Mouse (Mus musculus) limb, embryonic 15.5 days (tissue): ENCODE measurements around the gene Mycbpap. TPM values are rescaled to one million over a fixed set of nuclear protein-coding genes. Genes with fewer than 3 reads are reported as not detected.

Source experiments
- ATAC-seq: fragments of 200-750 bp; cut with Nextera tagmentation; 2 replicates; pipeline ENCODE4 v1.8.0; 2017; ENCODE audit warnings: low read depth, moderate TSS enrichment; ENCODE audit not compliant: insufficient number of reproducible peaks, low FRiP score, low TSS enrichment
- H3K27ac ChIP-seq: fragments of 300-500 bp; sonication (generic); 2 replicates; pipeline ENCODE4 v1.5.1; 2015; ENCODE audit warnings: moderate library complexity, mild to moderate bottlenecking, inconsistent platforms
- H3K27me3 ChIP-seq: fragments of 300-500 bp; sonication (generic); 2 replicates; pipeline ENCODE4 v1.6.1; 2015; ENCODE audit warnings: inconsistent platforms
- H3K36me3 ChIP-seq: fragments of 300-500 bp; sonication (generic); 2 replicates; pipeline ENCODE4 v1.6.1; 2015; ENCODE audit warnings: inconsistent platforms
- H3K4me1 ChIP-seq: fragments of 300-500 bp; sonication (generic); 2 replicates; pipeline ENCODE4 v1.6.1; 2015; ENCODE audit warnings: inconsistent platforms
- H3K4me2 ChIP-seq: fragments of 300-500 bp; sonication (generic); 2 replicates; pipeline ENCODE4 v1.6.1; 2015; ENCODE audit warnings: mild to moderate bottlenecking, inconsistent platforms
- H3K4me3 ChIP-seq: fragments of 300-500 bp; sonication (generic); 2 replicates; pipeline ENCODE4 v1.5.1; 2015; ENCODE audit warnings: mild to moderate bottlenecking, inconsistent platforms
- H3K9ac ChIP-seq: fragments of 300-500 bp; sonication (generic); 2 replicates; pipeline ENCODE4 v1.6.1; 2015; ENCODE audit warnings: inconsistent platforms
- H3K9me3 ChIP-seq: fragments of 300-500 bp; sonication (generic); 2 replicates; pipeline ENCODE4 v1.6.1; 2016; ENCODE audit warnings: inconsistent platforms
- WGBS: fragments of 180-500 bp; shearing (Covaris S2); methylation state at CpG from one replicate; pipeline ENCODE4 v1.1.7; 2015; 5-methylcytosine and 5-hydroxymethylcytosine counted together
- polyA plus RNA-seq: library from polyadenylated mRNA; unstranded; fragments of >200 nt; fragmentation: Nextera tagmentation; extraction: Ambion mirVana; gene quantifications from 2 replicates; pipeline ENCODE4 v1.2.1, GENCODE M21; 2015

Mycbpap gene
- polyA plus RNA-seq, 1 experiment from 2014 or later, result 1.5 TPM

DNA sequence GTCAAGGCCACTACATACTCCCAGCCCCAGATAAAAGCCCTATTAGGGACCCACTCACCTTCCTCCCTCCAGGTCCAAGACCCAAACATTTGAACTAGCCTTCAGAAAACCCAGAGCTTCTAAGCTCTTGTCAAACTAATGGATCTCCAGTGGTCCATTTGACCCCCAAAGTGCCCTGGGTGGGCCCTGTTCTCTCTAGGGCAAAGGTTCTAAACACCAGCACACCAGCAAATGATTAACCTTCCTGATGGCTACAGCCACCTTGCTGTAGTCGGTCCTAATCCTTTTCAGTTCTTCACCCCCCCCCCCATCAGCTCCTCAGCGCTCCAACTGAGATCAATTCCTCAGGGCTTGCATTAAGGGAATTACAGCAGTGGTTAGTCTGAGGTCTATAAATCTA, 57.4 kb downstream of the Mycbpap start:
- H3K9ac ChIP-seq, result no peak overlapping the region
- H3K27ac ChIP-seq, result no peak overlapping the region
- no peak for ATAC-seq
- H3K27me3 ChIP-seq, result no peaks in the 10 kb centered on the region
- H3K4me2 ChIP-seq, result no peak overlapping the region
- peaks cover 40% of the 10 kb centered on the region for H3K36me3 ChIP-seq
- H3K4me1 ChIP-seq, result peaks cover 55% of the 10 kb centered on the region
- no peaks in the 10 kb centered on the region for H3K9me3 ChIP-seq
- H3K4me3 ChIP-seq, result no peak overlapping the region
- 17% methylated on average over 2 of the region's 2 CpGs for WGBS

DNA sequence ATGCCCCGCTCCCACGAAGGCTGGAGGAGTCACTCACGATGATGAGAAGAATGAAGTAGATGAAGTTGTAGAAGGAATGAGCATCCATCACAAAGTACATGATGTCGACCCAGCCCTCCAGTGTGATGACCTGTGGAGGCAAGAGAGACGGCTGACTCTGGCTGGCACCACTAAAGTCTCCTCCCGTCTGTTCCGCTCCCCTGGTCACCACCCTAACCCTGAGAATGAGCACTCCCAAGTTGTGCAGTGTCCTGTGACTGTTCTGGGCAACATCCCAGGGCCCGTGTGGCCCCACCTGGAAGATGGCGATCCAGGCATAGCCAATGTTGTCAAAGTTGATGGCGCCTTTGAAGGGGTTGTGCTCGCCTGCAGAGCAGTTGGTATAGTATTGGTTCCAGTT, 59.7 kb downstream of the Mycbpap start:
- Histone ChIP-seq H3K27ac (no peak overlapping the region), H3K4me2 (no peak overlapping the region), H3K27me3 (no peaks in the 10 kb centered on the region), H3K4me1 (peaks cover 41% of the 10 kb centered on the region), H3K9me3 (no peaks in the 10 kb centered on the region), H3K36me3 (peaks cover 60% of the 10 kb centered on the region), H3K9ac (no peak overlapping the region), H3K4me3 (no peak overlapping the region)
- WGBS, result 91% methylated on average over 11 of the region's 11 CpGs
- ATAC-seq, result no peak

DNA sequence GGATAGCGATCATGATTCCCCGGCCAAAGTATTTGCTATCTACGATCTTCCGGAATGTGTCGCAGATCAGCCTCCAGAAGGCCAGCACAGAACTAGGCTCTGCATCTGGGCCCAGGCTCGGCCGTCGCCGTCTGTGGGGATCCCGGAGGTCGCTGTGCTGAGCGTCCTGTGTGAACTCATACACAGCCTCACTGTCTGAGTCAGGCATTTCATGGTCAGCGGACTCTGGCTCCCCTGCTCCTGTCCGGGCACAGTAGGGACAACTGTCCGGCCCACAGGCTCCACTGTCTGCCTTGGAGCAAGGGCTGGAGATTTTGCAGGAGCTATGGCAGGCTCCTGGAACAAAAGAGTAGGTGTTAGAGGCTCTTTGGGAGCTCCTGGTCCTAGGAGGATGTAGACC, 64.5 kb downstream of the Mycbpap start:
- Histone ChIP-seq H3K36me3 (peaks cover 77% of the 10 kb centered on the region), H3K27me3 (no peaks in the 10 kb centered on the region), H3K4me2 (no peak overlapping the region), H3K4me3 (no peak overlapping the region), H3K9me3 (no peaks in the 10 kb centered on the region), H3K9ac (no peak overlapping the region), H3K4me1 (peaks cover 30% of the 10 kb centered on the region), H3K27ac (no peak overlapping the region)
- no peak for ATAC-seq
- WGBS, result 87% methylated on average over 15 of the region's 15 CpGs

- 67% methylated on average over 3 of the region's 3 CpGs for WGBS
- no peak overlapping the region for H3K9ac ChIP-seq
- H3K27ac ChIP-seq, result no peak overlapping the region
- ATAC-seq, result no peak
- H3K36me3 ChIP-seq, result peaks cover 71% of the 10 kb centered on the region
- H3K27me3 ChIP-seq, result no peaks in the 10 kb centered on the region
- no peaks in the 10 kb centered on the region for H3K9me3 ChIP-seq
- H3K4me3 ChIP-seq, result no peak overlapping the region
- H3K4me1 ChIP-seq, result peaks cover 31% of the 10 kb centered on the region
- H3K4me2 ChIP-seq, result no peak overlapping the region
These were observed 65.2 kb downstream of the Mycbpap start for GRCm38 (mm10) chr11:94456347-94456746.

DNA sequence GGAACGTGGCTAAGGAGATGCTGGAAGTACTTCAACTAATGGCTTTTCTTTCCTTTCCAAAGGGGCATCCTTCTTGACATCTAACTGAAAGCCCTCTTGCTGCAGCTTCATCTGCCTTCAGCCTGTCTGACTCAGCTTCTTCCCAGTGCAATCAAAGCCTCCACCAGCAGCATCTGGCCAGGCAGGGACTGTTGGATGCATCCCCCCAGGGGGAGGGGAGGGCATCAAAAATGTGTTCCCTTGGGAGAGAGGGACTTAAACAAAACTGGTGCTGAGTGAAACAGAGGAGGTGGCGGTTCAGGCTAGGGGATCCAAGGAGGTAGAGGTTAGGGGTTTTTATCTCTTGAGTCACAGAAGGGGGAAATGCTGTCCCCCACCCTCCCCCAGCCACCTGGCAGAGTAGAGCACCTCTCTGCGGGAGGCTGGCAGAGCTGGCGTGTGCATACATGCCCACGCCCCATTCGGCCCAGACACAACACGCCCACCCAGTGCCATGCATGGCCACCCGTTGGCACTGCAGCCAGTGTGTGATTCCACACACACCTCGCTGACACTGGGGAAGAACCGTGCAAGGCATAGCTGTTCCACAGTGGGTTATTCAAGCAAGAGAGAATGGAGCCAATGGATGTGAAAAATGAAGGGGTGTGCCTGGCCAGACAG, 66.3 kb downstream of the Mycbpap start:
- 70% methylated on average over 10 of the region's 10 CpGs for WGBS
- Histone ChIP-seq H3K4me2 (no peak overlapping the region), H3K9ac (no peak overlapping the region), H3K36me3 (peaks cover 61% of the 10 kb centered on the region), H3K4me1 (peaks cover 41% of the 10 kb centered on the region), H3K9me3 (no peaks in the 10 kb centered on the region), H3K27me3 (no peaks in the 10 kb centered on the region), H3K27ac (no peak overlapping the region), H3K4me3 (no peak overlapping the region)
- no peak for ATAC-seq

DNA sequence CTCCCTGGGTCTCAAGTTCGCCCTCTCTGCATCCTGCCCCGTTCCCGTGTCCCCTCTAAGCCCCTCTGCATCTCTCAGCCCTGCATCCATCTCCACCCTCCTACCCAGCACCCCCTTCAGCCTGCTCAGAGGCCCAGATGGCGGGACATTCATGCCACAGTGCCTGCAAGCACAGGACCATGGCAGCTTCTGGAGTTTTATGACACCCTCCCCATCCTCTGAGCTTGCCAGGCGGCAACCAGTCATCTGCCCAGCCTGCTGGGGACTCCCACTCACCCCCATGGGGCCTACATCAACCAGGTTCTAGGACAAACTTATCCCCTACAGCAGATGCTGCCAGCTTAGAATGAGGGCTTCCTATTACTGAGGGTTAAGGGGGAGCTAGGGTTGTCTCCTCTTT, 66.8 kb downstream of the Mycbpap start:
- Histone ChIP-seq H3K27ac (no peak overlapping the region), H3K4me3 (no peak overlapping the region), H3K9ac (no peak overlapping the region), H3K9me3 (no peaks in the 10 kb centered on the region), H3K36me3 (peaks cover 59% of the 10 kb centered on the region), H3K4me2 (no peak overlapping the region), H3K4me1 (peaks cover 45% of the 10 kb centered on the region), H3K27me3 (no peaks in the 10 kb centered on the region)
- 63% methylated on average over 5 of the region's 5 CpGs for WGBS
- ATAC-seq, result no peak

Other genes starting within 250 kb of the Mycbpap start
- 0.19 TPM in 1 of 2 replicates, not detected in the other for gene Gm21885, start 239.9 kb downstream of the Mycbpap start, polyA plus RNA-seq
- 96.9 and 105 TPM in 2 replicates for gene Luc7l3, start 199.8 kb downstream of the Mycbpap start, polyA plus RNA-seq
- 19.9 and 21.7 TPM in 2 replicates for gene Ankrd40, start 193.7 kb downstream of the Mycbpap start, polyA plus RNA-seq
- 1.3 and 1.6 TPM in 2 replicates for gene Abcc3, start 128.7 kb downstream of the Mycbpap start, polyA plus RNA-seq
- 27.7 and 30.8 TPM in 2 replicates for gene Cacna1g, start 47.5 kb downstream of the Mycbpap start, polyA plus RNA-seq
- 0.27 TPM in 2 replicates for gene Spata20, start 35.6 kb downstream of the Mycbpap start, polyA plus RNA-seq
- gene Epn3, start 21.8 kb downstream of the Mycbpap start, polyA plus RNA-seq, result 10.3 and 11.1 TPM in 2 replicates
- gene Rsad1, start 27.5 kb upstream of the Mycbpap start, polyA plus RNA-seq, result 3.6 and 3.7 TPM in 2 replicates
- 22.7 and 31.1 TPM in 2 replicates for gene Chad, start 43.3 kb upstream of the Mycbpap start, polyA plus RNA-seq
- 6.2 and 6.3 TPM in 2 replicates for gene Acsf2, start 80.1 kb upstream of the Mycbpap start, polyA plus RNA-seq
- 231 and 234 TPM in 2 replicates for gene Lrrc59, start 108.0 kb upstream of the Mycbpap start, polyA plus RNA-seq
- gene Mrpl27, start 132.0 kb upstream of the Mycbpap start, polyA plus RNA-seq, result 126 and 128 TPM in 2 replicates
- gene Eme1, start 132.2 kb upstream of the Mycbpap start, polyA plus RNA-seq, result 13.6 and 14.0 TPM in 2 replicates
- 19.9 and 22.5 TPM in 2 replicates for gene Xylt2, start 155.8 kb upstream of the Mycbpap start, polyA plus RNA-seq
- gene Gm11541, start 182.8 kb upstream of the Mycbpap start, polyA plus RNA-seq, result 0.19 and 0.27 TPM in 2 replicates
- gene Cdc34b, start 220.0 kb upstream of the Mycbpap start, polyA plus RNA-seq, result not detected in 2 replicates